Mouse (Mus musculus): ENCODE measurements at regions not wholly inside any gene's neighbourhood (a gene's known extent, or its start where the extent isn't known, plus 50 kb on each side); places are given as distances from the start of the nearest gene placed in this dataset.

DNA sequence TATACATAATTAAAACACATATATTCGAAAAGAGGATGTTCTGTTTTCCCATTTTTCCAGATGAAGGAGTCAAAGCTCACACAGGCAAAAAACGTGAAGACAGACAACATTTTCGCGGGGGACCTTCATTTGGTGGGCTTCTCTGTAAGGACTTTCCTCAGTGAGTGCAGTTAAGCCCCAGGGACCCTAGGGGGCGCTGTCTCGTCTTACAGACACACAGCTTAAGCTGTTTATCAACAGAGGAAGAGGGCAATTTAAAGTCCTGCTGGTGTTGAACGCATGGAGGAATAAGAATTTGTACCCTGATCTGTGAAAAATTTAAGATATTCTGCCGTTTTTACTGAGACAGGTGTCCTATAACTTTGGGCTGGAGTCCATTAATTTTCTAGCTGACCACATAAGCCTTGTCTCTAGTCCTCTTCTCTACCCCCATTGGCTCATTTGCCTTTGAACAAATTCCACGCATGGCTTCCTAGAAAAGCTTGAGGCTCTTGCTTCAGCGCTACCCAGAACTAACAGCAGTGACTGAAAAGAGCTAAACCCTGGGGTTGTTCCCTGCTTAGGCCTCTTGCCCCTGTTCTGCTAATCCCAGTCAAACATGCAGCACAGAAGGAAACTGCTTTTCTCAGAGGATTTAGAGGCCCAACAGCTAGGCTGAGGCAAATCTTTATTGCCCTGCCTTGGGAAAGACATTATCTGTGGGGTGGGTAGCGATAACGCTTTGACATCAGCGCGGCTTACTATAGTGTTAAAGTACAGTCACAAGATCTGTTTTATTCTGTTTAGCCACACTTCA, 253.5 kb upstream of the Pde3a start:
- TF ChIP-seq CTCF (IDR thresholded peaks at IDR 0.05; ENCODE audit: low read depth) = peak; percentile 41
- no peak for TF ChIP-seq EP300 (IDR thresholded peaks at IDR 0.05; ENCODE audit: low read depth)
